Mouse (Mus musculus) cerebellum, adult 11-12 months (tissue): ENCODE results near the gene Cd79b.

ENCODE experiments used
- DNase-seq: peaks from one replicate; pipeline ENCODE4 v3.0.0; 2022

Cd79b gene

GRCm38 (mm10) chr11:106271794-106272643 is 42.5 kb downstream of the Cd79b start:
- peak; percentile 74 for DNase-seq

- DNase-seq: peak; percentile 70
These were observed 43.3 kb downstream of the Cd79b start for GRCm38 (mm10) chr11:106271131-106271793.

GRCm38 (mm10) chr11:106269060-106269431 is 45.5 kb downstream of the Cd79b start:
- peak; percentile 78 for DNase-seq

- peak; percentile 97 for DNase-seq
These were observed 46.1 kb downstream of the Cd79b start for GRCm38 (mm10) chr11:106268326-106269059.

GRCm38 (mm10) chr11:106267871-106268270 is 46.7 kb downstream of the Cd79b start:
- DNase-seq: peak; percentile 88

- DNase-seq: peak; percentile 97
These were observed 47.2 kb downstream of the Cd79b start for GRCm38 (mm10) chr11:106267311-106267852.

- no peak for DNase-seq
These were observed 48.1 kb downstream of the Cd79b start for GRCm38 (mm10) chr11:106266431-106266830.

- no peak for DNase-seq
These were observed 49.0 kb downstream of the Cd79b start for GRCm38 (mm10) chr11:106265570-106265969.

GRCm38 (mm10) chr11:106264988-106265387 is 49.6 kb downstream of the Cd79b start:
- peak; percentile 42 for DNase-seq

- DNase-seq: peak; percentile 64
These were observed 50.6 kb downstream of the Cd79b start for GRCm38 (mm10) chr11:106263963-106264362.
